Mouse (Mus musculus) fibroblast of lung, adult 2 months (primary cell): ENCODE results near the gene Dtx3.
"Not testable (repeated sequence)": the region's sequence is repeated elsewhere in the genome, so short reads cannot be mapped to it uniquely, and the experiment has no call there.

ENCODE experiments used
- DNase-seq: peaks from one replicate; pipeline ENCODE4 v3.0.0-alpha.2; 2011; ENCODE audit warnings: low read depth

Dtx3 gene

GRCm38 (mm10) chr10:127165654-127166403, 29.7 kb downstream of the Dtx3 start:
- DNase-seq: no peak

DNA sequence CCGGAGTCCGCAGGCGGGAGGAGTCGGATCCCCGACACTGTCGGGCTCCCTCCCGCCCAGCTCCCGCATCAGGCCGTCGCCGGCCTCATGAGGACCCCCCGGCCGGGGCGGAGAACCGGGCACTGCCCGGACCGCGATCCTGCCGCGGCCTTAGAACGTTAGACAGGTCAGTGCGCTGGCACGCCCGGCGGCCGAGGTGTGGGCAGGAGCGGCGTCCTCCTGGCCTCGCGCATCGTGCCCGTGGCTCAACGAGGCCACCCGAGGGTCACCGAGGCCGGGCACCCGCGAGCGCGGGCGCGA, 30.2 kb downstream of the Dtx3 start:
- DNase-seq: no peak

DNA sequence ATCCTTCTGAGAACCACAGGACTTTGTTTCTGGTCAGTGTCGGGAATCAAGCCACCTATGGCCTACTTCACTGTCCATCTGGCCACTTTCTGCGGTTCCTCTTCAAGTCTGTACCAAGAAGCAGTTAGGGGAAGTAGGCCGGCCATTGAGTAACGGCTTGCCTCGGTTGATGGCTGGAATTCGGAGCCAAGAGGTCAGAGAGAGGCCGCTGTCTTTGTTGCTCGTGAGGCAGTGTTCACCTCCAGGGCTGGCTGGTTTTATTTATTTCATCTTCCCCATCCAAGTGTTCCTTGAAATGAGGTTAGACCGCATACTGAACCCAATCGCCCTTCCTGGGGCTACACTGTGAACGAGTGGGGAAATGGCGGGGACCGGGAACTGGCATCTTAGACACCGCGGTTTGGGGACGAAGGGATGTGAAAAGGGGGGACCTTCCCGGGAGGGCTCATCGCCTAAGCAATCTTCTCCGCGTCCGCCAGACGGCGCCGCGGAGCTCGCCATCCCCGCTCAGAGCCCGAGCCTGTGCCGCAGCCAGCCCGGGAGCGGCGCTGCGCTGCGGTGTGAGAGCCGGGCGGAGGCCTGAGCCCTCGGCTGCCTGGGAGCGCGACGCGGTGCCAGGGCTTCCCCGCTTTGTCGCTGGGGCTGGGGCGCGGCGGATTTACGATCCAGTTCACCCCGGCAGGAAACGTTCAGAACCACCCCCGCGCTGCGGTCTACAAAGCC, 30.7 kb downstream of the Dtx3 start, which contains the start of gene B4galnt1:
B4galnt1 (plus strand) TSS at position 595 of the 723 bp plus-strand sequence.
- DNase-seq: peak; percentile 54

- DNase-seq: no peak
Measured at GRCm38 (mm10) chr10:127164190-127164589, 31.3 kb downstream of the Dtx3 start.

- not testable (repeated sequence) for DNase-seq
Measured at GRCm38 (mm10) chr10:127162771-127163261, 32.7 kb downstream of the Dtx3 start.

DNA sequence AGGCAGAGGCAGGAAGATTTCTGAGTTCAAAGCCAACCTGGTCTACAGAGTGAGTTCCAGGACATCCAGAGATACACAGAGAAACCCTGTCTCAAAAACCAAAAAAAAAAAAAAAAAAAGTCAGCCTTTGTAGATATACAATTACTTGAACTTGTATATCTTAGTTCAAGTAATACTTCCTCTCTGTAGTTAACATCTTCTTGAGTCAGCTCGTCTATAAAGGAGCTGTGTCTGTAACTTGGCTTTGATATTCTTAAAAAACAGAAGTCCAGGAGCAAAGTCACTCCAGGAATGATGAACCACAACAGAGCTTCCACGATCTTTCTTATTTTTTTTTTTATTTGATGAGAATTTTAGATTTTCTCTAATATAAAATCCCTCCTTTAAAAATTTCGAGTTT, 34.8 kb downstream of the Dtx3 start:
- DNase-seq: no peak

GRCm38 (mm10) chr10:127160081-127160480, 35.4 kb downstream of the Dtx3 start:
- DNase-seq: no peak

DNA sequence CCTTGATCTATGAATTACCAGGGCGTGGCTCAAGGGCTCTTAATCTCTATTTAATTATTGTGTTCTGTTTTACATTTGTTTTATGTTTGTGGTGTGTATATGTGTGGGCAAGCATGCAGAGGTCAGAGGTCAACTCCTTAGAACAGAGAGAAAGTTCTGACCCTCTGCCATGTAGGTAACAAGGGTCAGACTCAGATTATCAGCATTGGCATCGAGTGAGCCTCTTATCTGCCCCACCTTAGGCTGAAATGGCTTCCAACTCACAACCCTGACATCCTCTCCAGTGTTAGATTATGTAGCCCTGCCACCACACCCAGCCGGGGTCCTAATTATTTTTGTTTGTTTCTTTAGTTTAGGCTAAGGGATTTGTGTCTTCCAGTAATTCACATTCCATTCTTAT, 37.1 kb downstream of the Dtx3 start:
- DNase-seq: no peak

DNA sequence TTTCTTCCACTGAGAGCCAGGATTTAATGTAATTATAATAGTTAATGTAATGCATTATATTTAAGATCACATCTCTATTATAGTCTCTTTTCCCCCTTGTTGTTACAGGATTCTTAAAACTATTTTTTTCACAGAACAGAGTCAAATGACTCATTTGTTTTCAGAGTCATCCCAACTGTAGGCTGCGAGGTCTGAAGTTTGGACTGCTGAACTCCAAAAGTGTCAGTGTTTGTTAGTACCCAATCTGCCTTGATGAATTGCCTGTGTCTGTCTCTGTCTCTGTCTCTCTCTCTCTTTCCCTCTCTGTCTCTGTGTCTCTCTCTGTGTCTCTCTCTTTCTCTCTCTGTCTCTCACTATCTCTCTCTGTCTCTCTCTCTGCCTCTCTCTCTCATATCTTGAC, 39.0 kb downstream of the Dtx3 start:
- no peak for DNase-seq

- DNase-seq: no peak
Measured at GRCm38 (mm10) chr10:127156089-127156488, 39.4 kb downstream of the Dtx3 start.

- DNase-seq: no peak
Measured at GRCm38 (mm10) chr10:127154652-127155051, 40.9 kb downstream of the Dtx3 start.

GRCm38 (mm10) chr10:127154241-127154640, 41.3 kb downstream of the Dtx3 start:
- DNase-seq: no peak

DNA sequence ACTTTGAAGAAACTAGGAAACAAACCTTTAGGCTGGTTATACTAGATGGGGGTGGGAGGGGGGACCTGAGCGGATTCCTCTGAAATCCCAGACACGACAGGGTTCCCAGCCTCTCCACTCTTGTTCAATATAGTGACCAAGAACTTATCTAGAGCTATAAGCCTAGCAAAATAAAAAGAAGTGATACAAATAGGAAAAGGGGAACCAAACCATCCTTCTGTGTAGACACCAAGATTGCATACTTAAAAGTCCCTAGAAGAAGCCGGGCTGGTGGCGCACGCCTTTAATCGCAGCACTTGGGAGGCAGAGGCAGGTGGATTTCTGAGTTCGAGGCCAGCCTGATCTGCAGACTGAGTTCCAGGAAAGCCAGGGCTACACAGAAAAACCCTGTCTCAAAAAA, 42.2 kb downstream of the Dtx3 start:
- DNase-seq: no peak

GRCm38 (mm10) chr10:127152556-127152955, 43.0 kb downstream of the Dtx3 start:
- DNase-seq: not testable (repeated sequence)

GRCm38 (mm10) chr10:127151233-127151632, 44.3 kb downstream of the Dtx3 start:
- DNase-seq: not testable (repeated sequence)

DNA sequence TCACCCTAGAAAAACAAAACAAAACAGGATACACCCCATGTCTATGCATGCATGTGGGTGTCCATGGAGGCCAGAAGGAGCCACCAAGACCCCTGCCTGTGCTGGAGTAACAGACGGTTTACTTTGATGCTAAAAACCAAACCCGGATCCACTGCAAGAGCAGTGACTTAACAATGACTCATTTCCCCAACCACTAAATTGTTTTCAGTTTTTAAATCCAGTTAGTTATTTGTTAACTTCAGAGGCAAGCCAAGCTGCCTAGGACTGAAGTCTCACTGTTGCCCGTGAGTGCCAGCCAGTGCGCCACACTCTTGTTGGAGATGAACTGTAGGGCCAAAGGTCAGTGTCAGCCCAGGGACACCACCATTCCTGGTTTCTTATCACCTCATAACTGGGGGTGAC, 45.1 kb downstream of the Dtx3 start:
- no peak for DNase-seq

DNA sequence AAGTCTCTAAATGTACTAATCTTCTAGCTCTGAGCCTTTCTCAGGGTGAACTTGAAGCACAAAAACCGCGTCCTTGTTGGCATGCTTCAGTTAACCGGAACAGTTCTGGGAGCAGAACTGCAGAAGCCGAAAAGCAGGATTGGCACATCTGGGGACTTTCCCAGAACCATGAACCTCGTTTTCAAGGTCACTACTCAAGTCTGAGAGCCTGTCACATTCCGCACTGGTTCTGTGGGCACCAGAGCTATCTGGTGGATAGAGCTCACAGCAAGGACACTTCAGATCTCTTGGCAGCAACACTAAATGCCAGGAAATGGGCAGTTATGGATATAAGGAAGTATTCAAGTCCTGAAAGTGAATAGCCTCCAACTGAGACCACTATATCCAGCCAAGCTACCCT, 48.4 kb downstream of the Dtx3 start:
- no peak for DNase-seq

- no peak for DNase-seq
Measured at GRCm38 (mm10) chr10:127145303-127145702, 50.2 kb downstream of the Dtx3 start.

- DNase-seq: no peak
Measured at GRCm38 (mm10) chr10:127144536-127144935, 51.0 kb downstream of the Dtx3 start.

- no peak for DNase-seq
Measured at GRCm38 (mm10) chr10:127143228-127143627, 52.3 kb downstream of the Dtx3 start.

DNA sequence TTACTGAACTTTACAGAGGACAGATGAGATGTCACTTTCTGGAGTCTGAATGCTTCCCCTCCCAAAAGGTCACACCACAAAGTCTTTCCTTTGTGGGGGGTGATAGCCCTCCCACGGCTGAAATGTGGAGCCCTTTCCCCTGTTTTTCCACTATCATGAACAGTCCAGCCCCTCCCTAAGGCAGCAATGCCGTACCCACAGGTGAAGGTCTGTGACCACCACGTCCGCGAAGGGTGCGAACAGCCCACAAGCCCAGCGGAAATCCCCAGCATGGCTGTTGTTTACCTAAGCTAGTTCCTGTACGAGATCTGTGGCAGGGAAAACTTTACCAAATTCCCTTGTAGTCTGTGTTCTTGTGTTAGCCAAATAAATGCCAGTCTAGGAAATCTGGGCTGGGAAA, 54.0 kb downstream of the Dtx3 start:
- DNase-seq: no peak

- DNase-seq: no peak
Measured at GRCm38 (mm10) chr10:127140971-127141370, 54.6 kb downstream of the Dtx3 start.
